Mouse (Mus musculus): Measurements from ENCODE around the gene B4galnt2.

DNA sequence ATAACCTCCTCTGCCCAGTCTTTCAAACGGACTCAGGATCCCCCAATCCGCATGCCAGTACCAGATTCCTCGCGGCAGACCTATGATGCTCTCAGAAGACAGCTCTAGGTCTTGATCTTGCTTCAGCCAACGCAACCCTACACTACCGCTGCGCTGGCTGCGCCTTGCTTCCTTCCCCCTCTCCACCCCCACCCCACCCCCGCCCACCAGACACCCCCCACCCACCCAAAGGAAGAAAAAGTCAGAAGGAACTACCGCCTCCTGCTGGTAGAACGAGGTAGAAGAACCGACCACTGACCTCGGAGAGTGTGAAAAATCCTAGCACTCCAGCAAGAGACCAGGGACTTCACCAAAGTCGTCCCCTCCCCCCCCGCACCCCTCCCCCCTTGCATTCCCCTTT is 83.0 kb downstream of the B4galnt2 start:
- TF ChIP-seq CTCF (IDR thresholded peaks at IDR 0.05; ENCODE audit: borderline replicate concordance, insufficient read depth, low read length) (no peak), POLR2A (IDR thresholded peaks at IDR 0.05; ENCODE audit: low read depth, low read length) (no peak)

All from embryonic fibroblast, embryonic 13.5 days (primary cell).